Mouse (Mus musculus) MEL (cell line): ENCODE data around the gene Btd. TPM values are rescaled to one million over a fixed set of nuclear protein-coding genes. Genes with fewer than 3 reads are reported as not detected.
A peak's percentile ranks its signal among the peaks of the same experiment; 100 is the strongest.

Experiments used
- DNase-seq: peaks from one replicate; pipeline ENCODE4 v3.0.0; 2011; ENCODE audit warnings: low read depth, low spot score
- H3K27ac ChIP-seq: 2 replicates; pipeline ENCODE4 v1.5.1; 2012; ENCODE audit warnings: low read depth, mild to moderate bottlenecking, control low read depth, low read length, moderate library complexity; ENCODE audit not compliant: control insufficient read depth
- H3K27me3 ChIP-seq, 2 experiments: fragments of 150-350 bp in 1 of 2; sonication (generic) in 1 of 2; 2 replicates each; pipeline ENCODE4 v1.6.1; 2012; ENCODE audit warnings: low read length in 2 of 2, mild to moderate bottlenecking in 2 of 2, improper control_type of control experiment in 1 of 2, moderate library complexity in 1 of 2; ENCODE audit not compliant: insufficient read depth in 2 of 2, control insufficient read depth in 1 of 2
- H3K36me3 ChIP-seq, 2 experiments: 2 replicates each; pipeline ENCODE4 v1.6.1; 2012 to 2014; ENCODE audit warnings: low read length in 2 of 2, improper control_type of control experiment in 1 of 2, inconsistent platforms in 1 of 2, mild to moderate bottlenecking in 1 of 2; ENCODE audit not compliant: insufficient read depth in 2 of 2, control insufficient read depth in 1 of 2
- H3K4me1 ChIP-seq, 2 experiments: fragments of 150-350 bp in 1 of 2; sonication (generic) in 1 of 2; 2 replicates each; pipeline ENCODE4 v1.6.1; 2012; ENCODE audit warnings: low read length in 2 of 2, improper control_type of control experiment in 1 of 2, mild to moderate bottlenecking in 1 of 2; ENCODE audit not compliant: insufficient read depth in 2 of 2, control insufficient read depth in 1 of 2
- H3K4me3 ChIP-seq, 2 experiments: fragments of 150-350 bp in 1 of 2; sonication (generic) in 1 of 2; 2 replicates each; pipeline ENCODE4 v1.5.1; 2012; ENCODE audit warnings: low read depth in 2 of 2, low read length in 2 of 2, mild to moderate bottlenecking in 2 of 2, moderate library complexity in 2 of 2, control low read depth in 1 of 2, improper control_type of control experiment in 1 of 2; ENCODE audit not compliant: control insufficient read depth in 1 of 2, insufficient read depth in 1 of 2
- H3K79me2 ChIP-seq: 2 replicates; pipeline ENCODE4 v1.6.1; 2012; ENCODE audit warnings: mild to moderate bottlenecking, low read length, moderate library complexity; ENCODE audit not compliant: control insufficient read depth, poor library complexity, insufficient read depth
- H3K9ac ChIP-seq: 2 replicates; pipeline ENCODE4 v1.6.1; 2012; ENCODE audit warnings: low read depth, mild to moderate bottlenecking, control low read depth, low read length, moderate library complexity; ENCODE audit not compliant: control insufficient read depth, poor library complexity, severe bottlenecking
- H3K9me3 ChIP-seq: fragments of 150-350 bp; sonication (generic); replicated peaks from 2 replicates; pipeline ENCODE4 v1.6.1; 2012; ENCODE audit warnings: mild to moderate bottlenecking, low read length, improper control_type of control experiment, moderate library complexity; ENCODE audit not compliant: insufficient read depth
- CTCF ChIP-seq, 3 experiments: IDR thresholded peaks in 2 of 3; conservative IDR thresholded peaks in 1 of 3; 2 replicates each; pipeline ENCODE4 v1.5.1; 2011 to 2012; ENCODE audit warnings: low read length in 3 of 3, low read depth in 2 of 3, mild to moderate bottlenecking in 2 of 3, improper control_type of control experiment in 1 of 3, inconsistent platforms in 1 of 3, mixed read lengths in 1 of 3, moderate library complexity in 1 of 3; ENCODE audit not compliant: control insufficient read depth in 1 of 3, insufficient read depth in 1 of 3, poor library complexity in 1 of 3, severe bottlenecking in 1 of 3
- E2F4 ChIP-seq: IDR thresholded peaks from 2 replicates; pipeline ENCODE4 v1.6.1; 2011; ENCODE audit warnings: low read depth, low read length, improper control_type of control experiment, borderline replicate concordance
- EP300 ChIP-seq, 2 experiments: IDR thresholded peaks; 2 replicates each; pipeline ENCODE4 v1.6.1; 2011; ENCODE audit warnings: improper control_type of control experiment in 2 of 2, low read length in 2 of 2, low read depth in 1 of 2, mild to moderate bottlenecking in 1 of 2
- ETS1 ChIP-seq: IDR thresholded peaks from 2 replicates; pipeline ENCODE4 v1.6.1; 2012; ENCODE audit warnings: low read depth, mild to moderate bottlenecking, inconsistent platforms, low read length, improper control_type of control experiment, moderate library complexity
- GABPA ChIP-seq: IDR thresholded peaks from 2 replicates; pipeline ENCODE4 v1.6.1; 2012; ENCODE audit warnings: low read depth, mild to moderate bottlenecking, inconsistent platforms, low read length, improper control_type of control experiment, moderate library complexity
- KAT2A ChIP-seq: conservative IDR thresholded peaks from 2 replicates; pipeline ENCODE4 v1.6.1; 2012; ENCODE audit warnings: low read depth, low read length, improper control_type of control experiment, inconsistent platforms
- MAFK ChIP-seq: IDR thresholded peaks from 2 replicates; pipeline ENCODE4 v1.6.1; 2011; ENCODE audit warnings: low read depth, mild to moderate bottlenecking, low read length, improper control_type of control experiment, borderline replicate concordance
- MAX ChIP-seq: IDR thresholded peaks from 2 replicates; pipeline ENCODE4 v1.6.1; 2011; ENCODE audit warnings: low read length, improper control_type of control experiment
- MEF2A ChIP-seq: IDR thresholded peaks from 2 replicates; pipeline ENCODE4 v1.6.1; 2014; ENCODE audit warnings: low read depth, mild to moderate bottlenecking, inconsistent platforms, low read length, improper control_type of control experiment; ENCODE audit not compliant: poor library complexity, insufficient replicate concordance, severe bottlenecking; ENCODE audit errors: extremely low read depth
- MXI1 ChIP-seq: IDR thresholded peaks from 2 replicates; pipeline ENCODE4 v1.6.1; 2011; ENCODE audit warnings: mild to moderate bottlenecking, low read depth, low read length, improper control_type of control experiment
- NELFE ChIP-seq: IDR thresholded peaks from 2 replicates; pipeline ENCODE4 v1.6.1; 2011; ENCODE audit warnings: low read depth, low read length, improper control_type of control experiment
- NRF1 ChIP-seq: IDR thresholded peaks from 2 replicates; pipeline ENCODE4 v1.6.1; 2014; ENCODE audit warnings: low read depth, mild to moderate bottlenecking, inconsistent platforms, low read length, improper control_type of control experiment, moderate library complexity; ENCODE audit not compliant: poor library complexity, insufficient read depth, severe bottlenecking
- POLR2A ChIP-seq, 2 experiments: IDR thresholded peaks; 2 replicates each; pipeline ENCODE4 v1.6.1; 2011 to 2012; ENCODE audit warnings: low read length in 2 of 2, mild to moderate bottlenecking in 2 of 2, control low read depth in 1 of 2, improper control_type of control experiment in 1 of 2, low read depth in 1 of 2, moderate library complexity in 1 of 2; ENCODE audit not compliant: control insufficient read depth in 1 of 2, insufficient read depth in 1 of 2, poor library complexity in 1 of 2
- POLR2AphosphoS2 ChIP-seq: IDR thresholded peaks from 2 replicates; pipeline ENCODE4 v1.6.1; 2011; ENCODE audit warnings: low read length, improper control_type of control experiment
- POLR2AphosphoS5 ChIP-seq: IDR thresholded peaks from 2 replicates; pipeline ENCODE4 v1.6.1; 2012; ENCODE audit warnings: low read depth, borderline replicate concordance, mild to moderate bottlenecking, inconsistent platforms, low read length, moderate library complexity, mixed read lengths
- RCOR1 ChIP-seq: IDR thresholded peaks from 2 replicates; pipeline ENCODE4 v1.6.1; 2012; ENCODE audit warnings: low read depth, mild to moderate bottlenecking, inconsistent platforms, low read length, improper control_type of control experiment
- SIN3A ChIP-seq: IDR thresholded peaks from 2 replicates; pipeline ENCODE4 v1.6.1; 2012; ENCODE audit warnings: low read length, improper control_type of control experiment, inconsistent platforms
- SMC3 ChIP-seq: IDR thresholded peaks from 2 replicates; pipeline ENCODE4 v1.6.1; 2011; ENCODE audit warnings: low read depth, low read length, improper control_type of control experiment
- TAL1 ChIP-seq: IDR thresholded peaks from 2 replicates; pipeline ENCODE4 v1.6.1; 2012; ENCODE audit warnings: mild to moderate bottlenecking, inconsistent platforms, low read length, moderate library complexity, mixed read lengths
- TBP ChIP-seq: IDR thresholded peaks from 2 replicates; pipeline ENCODE4 v1.8.0; 2011; ENCODE audit warnings: low read depth, low read length, improper control_type of control experiment
- TCF12 ChIP-seq: IDR thresholded peaks from 2 replicates; pipeline ENCODE4 v1.6.1; 2014; ENCODE audit warnings: low read depth, mild to moderate bottlenecking, inconsistent platforms, low read length, improper control_type of control experiment, moderate library complexity
- USF1 ChIP-seq: IDR thresholded peaks from 2 replicates; pipeline ENCODE4 v1.6.1; 2014; ENCODE audit warnings: low read depth, mild to moderate bottlenecking, inconsistent platforms, low read length, improper control_type of control experiment, moderate library complexity
- USF2 ChIP-seq, 2 experiments: IDR thresholded peaks; 2 replicates each; pipeline ENCODE4 v1.6.1; 2011 to 2012; ENCODE audit warnings: improper control_type of control experiment in 2 of 2, low read length in 2 of 2, borderline replicate concordance in 1 of 2, inconsistent platforms in 1 of 2, low read depth in 1 of 2, mild to moderate bottlenecking in 1 of 2; ENCODE audit not compliant: insufficient read depth in 1 of 2
- ZC3H11A ChIP-seq: IDR thresholded peaks from 2 replicates; pipeline ENCODE4 v1.6.1; 2012; ENCODE audit warnings: low read depth, mild to moderate bottlenecking, inconsistent platforms, low read length, improper control_type of control experiment
- ZMIZ1 ChIP-seq: IDR thresholded peaks from 2 replicates; pipeline ENCODE4 v1.6.1; 2012; ENCODE audit warnings: low read depth, mild to moderate bottlenecking, inconsistent platforms, low read length, improper control_type of control experiment, moderate library complexity
- ZNF384 ChIP-seq: IDR thresholded peaks from 2 replicates; pipeline ENCODE4 v1.6.1; 2012; ENCODE audit warnings: low read depth, mild to moderate bottlenecking, inconsistent platforms, low read length, improper control_type of control experiment
- polyA plus RNA-seq, 2 experiments: library from polyadenylated mRNA; stranded (reverse) in 1 of 2; unstranded in 1 of 2; fragments of >175 nt in 1 of 2; fragments of >200 nt in 1 of 2; gene quantifications; 2 replicates each; pipeline versions ENCODE4 v1.2.1 to v1.2.4; 2012; ENCODE audit warnings: low replicate concordance in 2 of 2, low read depth in 1 of 2; ENCODE audit not compliant: insufficient read length in 2 of 2, insufficient read depth in 1 of 2, missing spikeins in 1 of 2
- total RNA-seq: library from RNA; depleted of rRNA; stranded (reverse); fragments of 300-350 nt; gene quantifications from 2 replicates; pipeline ENCODE4 v1.2.3, GENCODE M21; 2012

The Btd gene
- total and polyA plus RNA-seq, 3 experiments, result 7.2 to 12.9 TPM; not detected in 1

GRCm38 (mm10) chr14:31669642-31670490 is 29.0 kb downstream of the Btd start (continued):
- TF ChIP-seq POLR2AphosphoS2 (no peak), ZNF384 (no peak), GABPA (no peak), MEF2A (peak; percentile 76; the same call in 1 of the 2 replicates), ZMIZ1 (no peak), MXI1 (no peak), NELFE (no peak), CTCF (IDR thresholded peaks at IDR 0.05 in 2 of 3, conservative IDR thresholded peaks at IDR 0.05 in 1 of 3; ENCODE audit: control insufficient read depth in 1 of 3, insufficient read depth in 1 of 3, low read depth in 2 of 3, low read length in 3 of 3, poor library complexity in 1 of 3, severe bottlenecking in 1 of 3) (no peak), NRF1 (no peak), SIN3A (0 out of 2 replicates have a peak, but pooled peaks have one; percentile 33), TBP (no peak), POLR2A (IDR thresholded peaks at IDR 0.05; ENCODE audit: control insufficient read depth in 1 of 2, insufficient read depth in 1 of 2, low read depth in 1 of 2, low read length in 2 of 2, poor library complexity in 1 of 2) (no peak), ZC3H11A (no peak), E2F4 (no peak), KAT2A (no peak), TAL1 (peak; percentile 31; the same call in 1 of the 2 replicates), TCF12 (peak; percentile 18; the same call in 1 of the 2 replicates)
- TF ChIP-seq, all 39 proteins: peak for 9

GRCm38 (mm10) chr14:31671635-31672320 is 30.9 kb downstream of the Btd start:
- no peak overlapping the region for H3K4me3 ChIP-seq
- no peak overlapping the region for H3K27ac ChIP-seq
- no peaks in the 10 kb centered on the region for H3K9me3 ChIP-seq
- no peak overlapping the region for H3K9ac ChIP-seq
- H3K36me3 ChIP-seq, result peaks cover 0 to 11% of the 10 kb centered on the region in 2 experiments; a peak in 2 of 4 replicates
- H3K79me2 ChIP-seq, result no peaks in the 10 kb centered on the region
- no peaks in the 10 kb centered on the region for H3K27me3 ChIP-seq
- no peak for TF ChIP-seq USF2 (IDR thresholded peaks at IDR 0.05; ENCODE audit: borderline replicate concordance in 1 of 2, insufficient read depth in 1 of 2, low read depth in 1 of 2, low read length in 2 of 2)
- TF ChIP-seq MAX, result no peak
- no peak for TF ChIP-seq EP300 (IDR thresholded peaks at IDR 0.05; ENCODE audit: low read depth in 1 of 2, low read length in 2 of 2)
- no peak for TF ChIP-seq POLR2AphosphoS5
- no peak for TF ChIP-seq MXI1
- TF ChIP-seq CTCF (IDR thresholded peaks at IDR 0.05 in 2 of 3, conservative IDR thresholded peaks at IDR 0.05 in 1 of 3; ENCODE audit: control insufficient read depth in 1 of 3, insufficient read depth in 1 of 3, low read depth in 2 of 3, low read length in 3 of 3, poor library complexity in 1 of 3, severe bottlenecking in 1 of 3), result no peak
- TF ChIP-seq USF1, result no peak
- no peak for TF ChIP-seq SMC3
- no peak for TF ChIP-seq TBP
- no peak for TF ChIP-seq RCOR1
- no peak for TF ChIP-seq NELFE
- no peak for TF ChIP-seq MAFK
- TF ChIP-seq MEF2A, result no peak
- TF ChIP-seq ETS1, result no peak
- TF ChIP-seq, all 39 proteins: peak for 0
- H3K4me1 ChIP-seq, result peaks cover 9 to 15% of the 10 kb centered on the region in 2 experiments
- DNase-seq, result no peak
